Mouse (Mus musculus): ENCODE results near the gene Prom2. TPM values are rescaled to one million over a fixed set of nuclear protein-coding genes. Genes with fewer than 3 reads are reported as not detected.

The Prom2 gene
- polyA plus RNA-seq, 1 experiment = 3.3 TPM

DNA sequence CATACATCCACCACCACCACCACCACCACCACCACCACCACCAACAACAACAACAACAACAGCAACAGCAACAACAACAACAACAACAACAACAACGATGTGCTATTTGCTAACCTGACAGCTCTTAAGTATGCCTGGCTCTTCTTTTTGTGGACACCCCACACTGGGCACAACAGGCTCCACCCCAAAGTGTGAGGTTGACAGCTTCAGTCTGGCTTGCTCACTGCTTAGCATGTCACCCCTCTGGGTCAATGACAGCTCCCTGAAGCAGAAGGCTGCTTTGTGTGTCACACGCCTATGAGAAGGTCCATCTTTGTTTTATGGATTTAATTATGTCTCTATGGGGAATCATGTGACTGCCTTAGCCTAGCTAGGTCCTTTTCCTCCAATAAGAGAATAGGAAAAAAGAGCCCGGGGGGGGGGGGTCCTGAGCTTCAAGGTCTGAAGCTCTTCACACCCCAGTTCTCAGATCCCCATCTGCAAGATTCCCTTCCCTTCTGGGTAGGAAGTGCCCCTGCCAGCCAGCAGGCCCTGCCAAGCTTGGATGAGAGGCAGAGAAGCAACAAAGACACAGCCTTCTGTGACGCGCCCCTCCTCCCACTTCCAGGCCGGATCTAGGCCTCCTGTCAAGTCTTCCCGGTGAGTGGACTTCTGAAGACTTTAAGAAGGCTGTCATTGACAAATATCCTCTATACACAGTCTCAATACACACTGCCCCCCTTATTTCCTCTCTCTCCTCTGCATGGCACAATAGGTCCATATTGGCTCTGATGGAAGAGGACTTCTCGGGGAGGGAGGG is 37.3 kb downstream of the Prom2 start:
- peak; percentile 51 to 69 for DNase-seq
- peaks cover 45% of the 10 kb centered on the region for H3K4me1 ChIP-seq (ENCODE audit: control insufficient read depth, insufficient read depth, low read length)
- no peak overlapping the region for H3K4me3 ChIP-seq (replicated peaks; ENCODE audit: insufficient read depth, low read depth, low read length)
- H3K27ac ChIP-seq (ENCODE audit: insufficient read depth, low read length) = no peak overlapping the region; the same call in 1 of the 2 replicates
- H3K27me3 ChIP-seq (ENCODE audit: control insufficient read depth, insufficient read depth, low read length) = no peaks in the 10 kb centered on the region
- TF ChIP-seq CTCF (IDR thresholded peaks at IDR 0.05; ENCODE audit: borderline replicate concordance, insufficient read depth, low read depth, low read length) (no peak), POLR2A (IDR thresholded peaks at IDR 0.05; ENCODE audit: borderline replicate concordance, insufficient read depth, low read length) (no peak)
- 25% methylated on average over 8 of the region's 8 CpGs for WGBS

- peak in 1 of 2 experiments; percentile 55 for DNase-seq
- TF ChIP-seq POLR2A (IDR thresholded peaks at IDR 0.05; ENCODE audit: borderline replicate concordance, insufficient read depth, low read length) = no peak
- peak; percentile 68 for TF ChIP-seq CTCF (IDR thresholded peaks at IDR 0.05; ENCODE audit: borderline replicate concordance, insufficient read depth, low read depth, low read length)
- Histone ChIP-seq H3K27ac (ENCODE audit: insufficient read depth, low read length) (no peak overlapping the region), H3K4me3 (replicated peaks; ENCODE audit: insufficient read depth, low read depth, low read length) (no peak overlapping the region), H3K27me3 (ENCODE audit: control insufficient read depth, insufficient read depth, low read length) (no peaks in the 10 kb centered on the region), H3K4me1 (ENCODE audit: control insufficient read depth, insufficient read depth, low read length) (peaks cover 36% of the 10 kb centered on the region)
- 28% methylated on average over 7 of the region's 7 CpGs for WGBS
These were observed 40.2 kb downstream of the Prom2 start for GRCm38 (mm10) chr2:127501061-127501460.

GRCm38 (mm10) chr2:127498750-127499149 is 42.5 kb downstream of the Prom2 start:
- TF ChIP-seq CTCF (IDR thresholded peaks at IDR 0.05; ENCODE audit: borderline replicate concordance, insufficient read depth, low read depth, low read length) (no peak), POLR2A (IDR thresholded peaks at IDR 0.05; ENCODE audit: borderline replicate concordance, insufficient read depth, low read length) (no peak)
- 73% methylated on average over 8 of the region's 8 CpGs for WGBS
- Histone ChIP-seq H3K27me3 (ENCODE audit: control insufficient read depth, insufficient read depth, low read length) (no peaks in the 10 kb centered on the region), H3K27ac (ENCODE audit: insufficient read depth, low read length) (no peak overlapping the region), H3K4me1 (ENCODE audit: control insufficient read depth, insufficient read depth, low read length) (peaks cover 27% of the 10 kb centered on the region), H3K4me3 (replicated peaks; ENCODE audit: insufficient read depth, low read depth, low read length) (no peak overlapping the region)
- DNase-seq = no peak

GRCm38 (mm10) chr2:127496321-127496720 is 44.9 kb downstream of the Prom2 start:
- 9% methylated on average over 1 of the region's 1 CpGs for WGBS
- Histone ChIP-seq H3K27ac (ENCODE audit: insufficient read depth, low read length) (no peak overlapping the region), H3K4me3 (replicated peaks; ENCODE audit: insufficient read depth, low read depth, low read length) (no peak overlapping the region), H3K27me3 (ENCODE audit: control insufficient read depth, insufficient read depth, low read length) (no peaks in the 10 kb centered on the region), H3K4me1 (ENCODE audit: control insufficient read depth, insufficient read depth, low read length) (peaks cover 18% of the 10 kb centered on the region; the same call in 1 of the 2 replicates)
- TF ChIP-seq POLR2A (IDR thresholded peaks at IDR 0.05; ENCODE audit: borderline replicate concordance, insufficient read depth, low read length) (no peak), CTCF (IDR thresholded peaks at IDR 0.05; ENCODE audit: borderline replicate concordance, insufficient read depth, low read depth, low read length) (no peak)
- no peak for DNase-seq

GRCm38 (mm10) chr2:127484476-127485170 is 56.6 kb downstream of the Prom2 start:
- WGBS = 28% methylated on average over 19 of the region's 19 CpGs
- no peak for DNase-seq
- TF ChIP-seq POLR2A (IDR thresholded peaks at IDR 0.05; ENCODE audit: borderline replicate concordance, insufficient read depth, low read length) (no peak), CTCF (IDR thresholded peaks at IDR 0.05; ENCODE audit: borderline replicate concordance, insufficient read depth, low read depth, low read length) (no peak)
- Histone ChIP-seq H3K27ac (ENCODE audit: insufficient read depth, low read length) (no peak overlapping the region), H3K4me1 (ENCODE audit: control insufficient read depth, insufficient read depth, low read length) (peaks cover 20% of the 10 kb centered on the region), H3K4me3 (replicated peaks; ENCODE audit: insufficient read depth, low read depth, low read length) (no peak overlapping the region), H3K27me3 (ENCODE audit: control insufficient read depth, insufficient read depth, low read length) (no peaks in the 10 kb centered on the region)

GRCm38 (mm10) chr2:127483001-127483400 is 58.3 kb downstream of the Prom2 start:
- Histone ChIP-seq H3K4me3 (replicated peaks; ENCODE audit: insufficient read depth, low read depth, low read length) (peak overlapping the region; percentile 18), H3K27me3 (ENCODE audit: control insufficient read depth, insufficient read depth, low read length) (no peaks in the 10 kb centered on the region)
- 14% methylated on average over 21 of the region's 21 CpGs for WGBS

GRCm38 (mm10) chr2:127482533-127482911 is 58.7 kb downstream of the Prom2 start:
- Histone ChIP-seq H3K4me1 (ENCODE audit: control insufficient read depth, insufficient read depth, low read length) (peaks cover 21% of the 10 kb centered on the region), H3K27ac (ENCODE audit: insufficient read depth, low read length) (no peak overlapping the region), H3K27me3 (ENCODE audit: control insufficient read depth, insufficient read depth, low read length) (no peaks in the 10 kb centered on the region), H3K4me3 (replicated peaks; ENCODE audit: insufficient read depth, low read depth, low read length) (peak overlapping the region; percentile 3)
- TF ChIP-seq POLR2A (IDR thresholded peaks at IDR 0.05; ENCODE audit: borderline replicate concordance, insufficient read depth, low read length) = no peak
- peak; percentile 55 to 58 for DNase-seq
- WGBS = 6% methylated on average over 21 of the region's 21 CpGs

More at GRCm38 (mm10) chr2:127483001-127483400, 58.3 kb downstream of the Prom2 start:
- H3K4me1 ChIP-seq (ENCODE audit: control insufficient read depth, insufficient read depth, low read length) = peaks cover 21% of the 10 kb centered on the region
- peak in 1 of 2 experiments; percentile 33 for DNase-seq
- H3K27ac ChIP-seq (ENCODE audit: insufficient read depth, low read length) = no peak overlapping the region
- no peak for TF ChIP-seq CTCF (IDR thresholded peaks at IDR 0.05; ENCODE audit: borderline replicate concordance, insufficient read depth, low read depth, low read length)
- no peak for TF ChIP-seq POLR2A (IDR thresholded peaks at IDR 0.05; ENCODE audit: borderline replicate concordance, insufficient read depth, low read length)
